Mouse (Mus musculus) embryonic facial prominence, embryonic 11.5 days (tissue): ENCODE measurements around the gene Igsf21. TPM values are rescaled to one million over a fixed set of nuclear protein-coding genes. Genes with fewer than 3 reads are reported as not detected.
A peak's percentile ranks its signal among the peaks of the same experiment; 100 is the strongest.

ENCODE experiments used
- ATAC-seq: fragments of 200-750 bp; cut with Nextera tagmentation; replicated peaks from 2 replicates; pipeline ENCODE4 v1.8.0; 2017; ENCODE audit warnings: low read depth; ENCODE audit not compliant: insufficient number of reproducible peaks, low FRiP score, low TSS enrichment
- DNase-seq: peaks from one replicate; pipeline ENCODE4 v3.0.0-alpha.2; 2015; ENCODE audit warnings: low spot score
- H3K27ac ChIP-seq: fragments of 300-500 bp; sonication (generic); replicated peaks from 2 replicates; pipeline ENCODE4 v1.5.1; 2014; ENCODE audit warnings: mild to moderate bottlenecking, low read depth, low read length, control low read depth
- H3K27me3 ChIP-seq: fragments of 300-500 bp; sonication (generic); 2 replicates; pipeline ENCODE4 v1.6.1; 2014; ENCODE audit warnings: mild to moderate bottlenecking, low read length, moderate library complexity, mixed read lengths; ENCODE audit not compliant: control insufficient read depth, insufficient read depth
- H3K36me3 ChIP-seq: fragments of 300-500 bp; sonication (generic); replicated peaks from 2 replicates; pipeline ENCODE4 v1.6.1; 2014; ENCODE audit warnings: low read depth, mild to moderate bottlenecking, low read length, moderate library complexity, mixed read lengths; ENCODE audit not compliant: control insufficient read depth, insufficient read depth
- H3K4me1 ChIP-seq: fragments of 300-500 bp; sonication (generic); 2 replicates; pipeline ENCODE4 v1.6.1; 2014; ENCODE audit warnings: low read length, mixed read lengths; ENCODE audit not compliant: control insufficient read depth, insufficient read depth
- H3K4me2 ChIP-seq: fragments of 300-500 bp; sonication (generic); 2 replicates; pipeline ENCODE4 v1.6.1; 2014; ENCODE audit warnings: low read depth, mild to moderate bottlenecking, control low read depth, low read length, moderate library complexity
- H3K4me3 ChIP-seq: fragments of 300-500 bp; sonication (generic); 2 replicates; pipeline ENCODE4 v1.5.1; 2014; ENCODE audit warnings: low read depth, low read length, control low read depth
- H3K9ac ChIP-seq: fragments of 300-500 bp; sonication (generic); replicated peaks from 2 replicates; pipeline ENCODE4 v1.6.1; 2014; ENCODE audit warnings: mild to moderate bottlenecking, control low read depth, low read length
- H3K9me3 ChIP-seq: fragments of 300-500 bp; sonication (generic); replicated peaks from 2 replicates; pipeline ENCODE4 v1.6.1; 2016; ENCODE audit warnings: mild to moderate bottlenecking, low read length, inconsistent platforms, mixed read lengths; ENCODE audit not compliant: control insufficient read depth
- WGBS: fragments of 180-500 bp; shearing (Covaris S2); extraction: QIAGEN DNeasy Blood & Tissue Kit; methylation state at CpG from one replicate; pipeline ENCODE4 v1.1.7; 2014; 5-methylcytosine and 5-hydroxymethylcytosine counted together
- polyA plus RNA-seq: library from polyadenylated mRNA; unstranded; fragments of >200 nt; fragmentation: Nextera tagmentation; extraction: Ambion mirVana; gene quantifications from 2 replicates; pipeline ENCODE4 v1.2.1, GENCODE M21; 2014

Gene Igsf21
- polyA plus RNA-seq, 1 experiment from 2014 or later = 0.95 TPM

GRCm38 (mm10) chr4:140154899-140155463 lies 91.6 kb downstream of the Igsf21 start:
- H3K36me3 ChIP-seq = no peaks in the 10 kb centered on the region
- no peak overlapping the region for H3K4me2 ChIP-seq
- no peak overlapping the region for H3K4me3 ChIP-seq
- no peak overlapping the region for H3K9ac ChIP-seq
- no peak overlapping the region for H3K27ac ChIP-seq
- ATAC-seq (no peak), DNase-seq (no peak)
- H3K27me3 ChIP-seq = no peaks in the 10 kb centered on the region
- H3K9me3 ChIP-seq = no peaks in the 10 kb centered on the region
- H3K4me1 ChIP-seq = no peaks in the 10 kb centered on the region
- WGBS = 73% methylated on average over 5 of the region's 5 CpGs

- no peak overlapping the region for H3K4me3 ChIP-seq
- H3K4me2 ChIP-seq = no peak overlapping the region
- WGBS = 34% methylated on average over 5 of the region's 5 CpGs
- no peaks in the 10 kb centered on the region for H3K36me3 ChIP-seq
- DNase-seq (peak; percentile 13), ATAC-seq (0 out of 2 replicates have a peak, but pooled peaks have one; percentile 53)
- no peak overlapping the region for H3K27ac ChIP-seq
- no peak overlapping the region for H3K9ac ChIP-seq
- no peaks in the 10 kb centered on the region for H3K27me3 ChIP-seq
- no peaks in the 10 kb centered on the region for H3K9me3 ChIP-seq
- H3K4me1 ChIP-seq = no peaks in the 10 kb centered on the region
Observed at GRCm38 (mm10) chr4:140154484-140154883, 92.1 kb downstream of the Igsf21 start.

GRCm38 (mm10) chr4:140153711-140154114 lies 92.9 kb downstream of the Igsf21 start:
- DNase-seq (peak; percentile 40), ATAC-seq (no peak)
- no peak overlapping the region for H3K27ac ChIP-seq
- H3K9me3 ChIP-seq = no peaks in the 10 kb centered on the region
- H3K4me3 ChIP-seq = no peak overlapping the region
- no peaks in the 10 kb centered on the region for H3K4me1 ChIP-seq
- 60% methylated on average over 9 of the region's 9 CpGs for WGBS
- no peak overlapping the region for H3K4me2 ChIP-seq
- H3K27me3 ChIP-seq = no peaks in the 10 kb centered on the region
- no peak overlapping the region for H3K9ac ChIP-seq
- H3K36me3 ChIP-seq = no peaks in the 10 kb centered on the region

- Histone ChIP-seq H3K27ac (no peak overlapping the region), H3K36me3 (no peaks in the 10 kb centered on the region), H3K4me3 (no peak overlapping the region), H3K4me1 (no peaks in the 10 kb centered on the region), H3K9me3 (no peaks in the 10 kb centered on the region), H3K4me2 (no peak overlapping the region), H3K9ac (no peak overlapping the region), H3K27me3 (no peaks in the 10 kb centered on the region)
- no peak for ATAC-seq
- peak; percentile 83 for DNase-seq
- WGBS = 29% methylated on average over 7 of the region's 7 CpGs
Observed at GRCm38 (mm10) chr4:140153101-140153500, 93.5 kb downstream of the Igsf21 start.

- DNase-seq (no peak), ATAC-seq (no peak)
- H3K9me3 ChIP-seq = no peaks in the 10 kb centered on the region
- no peaks in the 10 kb centered on the region for H3K36me3 ChIP-seq
- H3K9ac ChIP-seq = no peak overlapping the region
- no peaks in the 10 kb centered on the region for H3K27me3 ChIP-seq
- H3K4me1 ChIP-seq = no peaks in the 10 kb centered on the region
- H3K27ac ChIP-seq = no peak overlapping the region
- H3K4me3 ChIP-seq = no peak overlapping the region
- 77% methylated on average over 8 of the region's 8 CpGs for WGBS
- H3K4me2 ChIP-seq = no peak overlapping the region
Observed at GRCm38 (mm10) chr4:140149706-140150105, 96.9 kb downstream of the Igsf21 start.

- no peak for ATAC-seq
Observed at GRCm38 (mm10) chr4:140147857-140148695, 98.5 kb downstream of the Igsf21 start.

GRCm38 (mm10) chr4:140147079-140147840 lies 99.3 kb downstream of the Igsf21 start:
- 72% methylated on average over 15 of the region's 15 CpGs for WGBS
- Histone ChIP-seq H3K27ac (no peak overlapping the region), H3K27me3 (no peaks in the 10 kb centered on the region)

More at GRCm38 (mm10) chr4:140147857-140148695, 98.5 kb downstream of the Igsf21 start:
- H3K27ac ChIP-seq = no peak overlapping the region
- 73% methylated on average over 20 of the region's 20 CpGs for WGBS
- no peak overlapping the region for H3K9ac ChIP-seq
- H3K36me3 ChIP-seq = no peaks in the 10 kb centered on the region
- H3K4me1 ChIP-seq = no peaks in the 10 kb centered on the region
- H3K9me3 ChIP-seq = no peaks in the 10 kb centered on the region
- no peak for DNase-seq
- no peak overlapping the region for H3K4me3 ChIP-seq
- H3K4me2 ChIP-seq = no peak overlapping the region
- H3K27me3 ChIP-seq = no peaks in the 10 kb centered on the region

More at GRCm38 (mm10) chr4:140147079-140147840, 99.3 kb downstream of the Igsf21 start:
- no peaks in the 10 kb centered on the region for H3K4me1 ChIP-seq
- no peak overlapping the region for H3K4me2 ChIP-seq
- no peaks in the 10 kb centered on the region for H3K36me3 ChIP-seq
- no peaks in the 10 kb centered on the region for H3K9me3 ChIP-seq
- H3K9ac ChIP-seq = no peak overlapping the region
- ATAC-seq (no peak; the same call in 1 of the 2 replicates), DNase-seq (no peak)
- no peak overlapping the region for H3K4me3 ChIP-seq
